Mouse (Mus musculus) heart, embryonic 10.5 days (tissue): ENCODE results near the gene Mag. TPM values are rescaled to one million over a fixed set of nuclear protein-coding genes. Genes with fewer than 3 reads are reported as not detected.
A peak's percentile ranks its signal among the peaks of the same experiment; 100 is the strongest.
"Not testable (repeated sequence)": the region's sequence is repeated elsewhere in the genome, so short reads cannot be mapped to it uniquely, and the experiment has no call there.

Experiments used
- DNase-seq: peaks from one replicate; pipeline ENCODE4 v3.0.0-alpha.2; 2017; ENCODE audit warnings: low spot score
- H3K27ac ChIP-seq: fragments of 300-500 bp; sonication (generic); 2 replicates; pipeline ENCODE4 v1.5.1; 2016; ENCODE audit warnings: mild to moderate bottlenecking
- H3K27me3 ChIP-seq: fragments of 300-500 bp; sonication (generic); 2 replicates; pipeline ENCODE4 v1.6.1; 2016; ENCODE audit warnings: mild to moderate bottlenecking; ENCODE audit not compliant: poor library complexity, insufficient read depth, severe bottlenecking
- H3K36me3 ChIP-seq: fragments of 300-500 bp; sonication (generic); 2 replicates; pipeline ENCODE4 v1.6.1; 2016; ENCODE audit warnings: mild to moderate bottlenecking, moderate library complexity
- H3K4me1 ChIP-seq: fragments of 300-500 bp; sonication (generic); 2 replicates; pipeline ENCODE4 v1.6.1; 2016; ENCODE audit warnings: mild to moderate bottlenecking
- H3K4me3 ChIP-seq: fragments of 300-500 bp; sonication (generic); 2 replicates; pipeline ENCODE4 v1.5.1; 2016; ENCODE audit warnings: mild to moderate bottlenecking, moderate library complexity
- H3K9me3 ChIP-seq: fragments of 300-500 bp; sonication (generic); 2 replicates; pipeline ENCODE4 v1.6.1; 2016; ENCODE audit warnings: mild to moderate bottlenecking, moderate library complexity
- WGBS: fragments of 180-500 bp; shearing (Covaris S2); methylation state at CpG from one replicate; pipeline ENCODE4 v1.1.7; 2016; 5-methylcytosine and 5-hydroxymethylcytosine counted together
- polyA plus RNA-seq: library from polyadenylated mRNA; unstranded; fragments of >200 nt; fragmentation: Nextera tagmentation; extraction: Ambion mirVana; gene quantifications from 2 replicates; pipeline ENCODE4 v1.2.1, GENCODE M21; 2016

Gene Mag
- polyA plus RNA-seq, 1 experiment from 2014 or later: 0.30 TPM

DNA sequence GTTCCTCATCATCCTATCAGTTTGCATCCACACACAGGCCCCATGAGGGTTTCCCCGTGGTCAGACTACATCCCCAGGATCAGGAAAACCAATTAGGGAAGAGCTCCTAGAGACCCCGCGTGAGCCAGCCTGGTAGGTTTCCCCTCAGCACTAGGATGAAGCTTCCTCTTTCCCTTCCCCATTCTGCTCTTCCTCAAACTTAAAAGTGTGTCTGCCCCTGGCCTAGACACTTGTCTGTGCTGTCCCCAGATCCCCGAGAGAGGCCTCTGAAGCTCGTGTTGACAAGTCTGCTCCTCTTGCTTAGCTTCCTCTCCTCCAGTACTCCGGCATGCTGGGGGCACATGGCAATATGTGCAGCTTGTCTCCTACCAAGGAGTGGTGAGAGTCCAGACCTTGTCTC is 38.8 kb upstream of the Mag start:
- WGBS: 88% methylated on average over 6 of the region's 6 CpGs
- DNase-seq: no peak
- Histone ChIP-seq H3K9me3 (no peaks in the 10 kb centered on the region), H3K27me3 (no peaks in the 10 kb centered on the region), H3K4me3 (no peak overlapping the region), H3K27ac (no peak overlapping the region), H3K36me3 (peaks cover 69% of the 10 kb centered on the region), H3K4me1 (peaks cover 17% of the 10 kb centered on the region)

GRCm38 (mm10) chr7:30952441-30953265 is 38.0 kb upstream of the Mag start:
- no peaks in the 10 kb centered on the region for H3K27me3 ChIP-seq
- H3K4me3 ChIP-seq: no peak overlapping the region
- WGBS: 95% methylated on average over 16 of the region's 16 CpGs
- peaks cover 10% of the 10 kb centered on the region for H3K4me1 ChIP-seq
- no peak for DNase-seq
- peaks cover 67% of the 10 kb centered on the region for H3K36me3 ChIP-seq
- no peak overlapping the region for H3K27ac ChIP-seq
- H3K9me3 ChIP-seq: no peaks in the 10 kb centered on the region

DNA sequence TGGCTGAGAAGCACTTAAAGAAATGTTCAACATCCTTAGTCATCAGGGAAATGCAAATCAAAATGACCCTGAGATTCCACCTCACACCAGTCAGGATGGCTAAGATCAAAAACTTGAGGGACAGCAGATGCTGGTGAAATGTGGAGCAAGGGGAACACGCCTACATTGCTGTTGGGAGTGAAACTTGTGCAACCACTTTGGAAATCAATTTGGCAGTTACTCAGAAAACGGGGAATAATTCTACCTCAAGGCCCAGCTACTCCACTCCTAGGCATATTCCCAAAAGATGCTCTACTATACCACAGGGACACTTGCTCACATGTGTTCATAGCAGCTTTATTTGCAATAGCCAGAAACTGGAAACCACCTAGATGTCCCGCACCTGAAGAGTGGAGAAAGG is 35.2 kb upstream of the Mag start:
- DNase-seq, H3K9me3 ChIP-seq, H3K27me3 ChIP-seq, H3K27ac ChIP-seq, H3K4me3 ChIP-seq, H3K4me1 ChIP-seq: not testable (repeated sequence)
- 86% methylated on average over 3 of the region's 3 CpGs for WGBS
- peaks cover 80% of the 10 kb centered on the region for H3K36me3 ChIP-seq

DNA sequence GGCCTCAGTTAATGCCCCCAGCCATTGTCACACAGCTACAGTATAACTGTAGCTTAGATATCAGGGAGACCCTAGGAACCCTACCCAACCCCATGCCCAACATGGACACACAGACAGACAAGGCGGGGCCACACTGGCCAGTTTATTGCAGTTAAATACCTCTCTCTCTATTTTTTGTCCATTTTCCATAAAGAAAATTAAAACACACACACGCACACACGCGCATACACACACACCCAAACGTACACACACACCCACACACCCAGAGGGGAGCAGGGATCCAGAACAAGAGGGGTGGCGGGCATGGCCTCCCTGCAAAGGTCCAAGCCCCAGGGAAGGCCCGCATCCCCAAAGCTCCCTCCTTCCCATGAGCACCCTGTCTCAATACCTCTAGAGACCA is 31.2 kb upstream of the Mag start:
- Histone ChIP-seq H3K4me3 (no peak overlapping the region), H3K9me3 (no peaks in the 10 kb centered on the region), H3K36me3 (peaks cover 42% of the 10 kb centered on the region), H3K4me1 (no peaks in the 10 kb centered on the region), H3K27me3 (no peaks in the 10 kb centered on the region), H3K27ac (no peak overlapping the region)
- 92% methylated on average over 7 of the region's 7 CpGs for WGBS
- no peak for DNase-seq

DNA sequence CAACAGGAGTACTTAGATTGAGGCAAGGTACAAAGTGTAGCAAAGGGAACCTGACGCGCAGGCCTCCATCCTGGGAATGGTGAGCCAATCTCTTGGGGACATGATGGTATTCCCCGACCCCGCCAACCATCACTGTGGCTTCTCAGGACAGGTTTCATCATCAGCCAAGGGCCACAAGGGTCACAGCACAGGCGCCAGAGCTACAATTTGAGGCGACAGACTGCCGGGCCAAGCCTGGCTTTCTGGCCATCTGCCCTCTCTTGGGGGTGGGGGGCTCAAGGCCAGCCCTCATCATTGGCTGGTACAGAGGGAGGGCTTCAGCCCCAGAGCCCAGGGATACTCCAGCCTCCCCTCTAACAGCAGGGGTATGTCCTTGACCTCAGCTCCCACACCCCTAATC is 30.8 kb upstream of the Mag start:
- not testable (repeated sequence) for H3K4me1 ChIP-seq, H3K9me3 ChIP-seq, H3K4me3 ChIP-seq, H3K27ac ChIP-seq, H3K27me3 ChIP-seq, DNase-seq
- H3K36me3 ChIP-seq: peaks cover 38% of the 10 kb centered on the region
- WGBS: 86% methylated on average over 7 of the region's 7 CpGs

- not testable (repeated sequence) for H3K4me3 ChIP-seq, H3K27ac ChIP-seq, DNase-seq, H3K9me3 ChIP-seq, H3K4me1 ChIP-seq, H3K27me3 ChIP-seq
- WGBS: 69% methylated on average over 2 of the region's 2 CpGs
- peaks cover 30% of the 10 kb centered on the region for H3K36me3 ChIP-seq
Observed at GRCm38 (mm10) chr7:30944706-30945105, 30.0 kb upstream of the Mag start.

DNA sequence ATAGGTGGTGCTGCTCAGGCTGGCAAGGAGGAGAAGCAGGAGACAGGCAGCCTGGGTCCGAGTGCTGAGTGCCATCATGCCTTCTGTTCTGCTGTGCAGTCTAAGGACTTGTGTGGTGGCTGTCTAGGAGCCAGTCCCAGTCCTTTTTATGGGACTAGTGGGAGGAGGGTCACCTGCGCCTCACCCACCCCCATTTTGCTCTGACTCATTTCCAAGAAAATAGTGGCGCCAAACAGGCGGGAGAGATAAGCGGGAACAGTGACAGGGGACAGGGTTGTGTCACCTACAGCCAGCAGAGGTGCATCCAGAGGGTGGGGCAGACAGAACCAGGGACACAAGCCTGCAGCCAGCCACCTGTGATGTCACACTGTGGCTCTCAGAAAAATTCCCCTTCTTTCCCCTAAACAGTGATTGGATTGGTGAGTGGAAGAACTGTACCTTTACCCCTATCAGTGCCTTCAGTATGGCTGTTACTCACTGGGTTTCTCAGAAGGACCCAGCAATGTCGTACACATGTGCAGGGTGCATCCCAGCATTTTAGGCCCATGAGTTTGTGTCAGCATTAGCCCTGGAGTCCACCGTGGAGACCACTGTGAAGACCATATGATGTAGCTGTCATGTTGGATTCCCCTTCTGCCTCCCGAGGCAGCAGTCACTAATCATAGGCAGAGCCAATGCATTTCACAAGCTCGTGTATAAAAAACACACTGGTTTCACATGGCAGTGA is 29.4 kb upstream of the Mag start, which contains the start of gene Hamp:
Gene Hamp, minus strand, starts transcription at position 124 of the 727 bp plus-strand sequence.
- Histone ChIP-seq H3K4me3 (no peak within 1 kb of the TSS), H3K9me3 (no peaks in the 10 kb centered on the region), H3K36me3 (peaks cover 25% of the 10 kb centered on the region), H3K27me3 (no peaks in the 10 kb centered on the region), H3K4me1 (no peaks in the 10 kb centered on the region), H3K27ac (no peak within 1 kb of the TSS)
- DNase-seq: no peak
- WGBS: 61% methylated on average over 9 of the region's 9 CpGs

- not testable (repeated sequence) for H3K4me3 ChIP-seq, DNase-seq, H3K4me1 ChIP-seq, H3K27ac ChIP-seq, H3K9me3 ChIP-seq, H3K27me3 ChIP-seq
- H3K36me3 ChIP-seq: peaks cover 15% of the 10 kb centered on the region
- 30% methylated on average over 3 of the region's 3 CpGs for WGBS
Observed at GRCm38 (mm10) chr7:30942365-30942764, 27.7 kb upstream of the Mag start.

DNA sequence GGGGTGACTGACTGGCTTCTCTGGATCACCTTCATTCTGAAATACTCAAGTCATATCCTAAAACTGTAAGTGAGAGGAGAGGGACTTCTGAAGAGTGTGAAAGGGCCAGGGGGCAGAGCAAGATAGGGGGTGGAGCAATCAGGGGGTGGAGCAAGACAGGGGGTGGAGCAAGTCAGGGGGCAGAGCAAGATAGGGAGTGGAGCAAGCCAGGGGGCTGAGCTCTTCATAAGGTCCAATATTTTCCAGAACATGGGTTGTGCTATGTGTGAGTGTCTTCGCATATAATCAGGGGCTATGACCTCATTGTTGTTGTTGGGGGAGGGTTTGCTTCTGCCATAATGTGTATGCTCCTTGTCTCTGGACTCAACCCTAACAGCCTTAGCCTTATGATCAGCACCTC is 25.4 kb upstream of the Mag start:
- not testable (repeated sequence) for H3K4me3 ChIP-seq, H3K4me1 ChIP-seq, DNase-seq, H3K36me3 ChIP-seq, H3K9me3 ChIP-seq, H3K27ac ChIP-seq, H3K27me3 ChIP-seq
- WGBS: 76% methylated on average over 1 of the region's 1 CpGs

DNA sequence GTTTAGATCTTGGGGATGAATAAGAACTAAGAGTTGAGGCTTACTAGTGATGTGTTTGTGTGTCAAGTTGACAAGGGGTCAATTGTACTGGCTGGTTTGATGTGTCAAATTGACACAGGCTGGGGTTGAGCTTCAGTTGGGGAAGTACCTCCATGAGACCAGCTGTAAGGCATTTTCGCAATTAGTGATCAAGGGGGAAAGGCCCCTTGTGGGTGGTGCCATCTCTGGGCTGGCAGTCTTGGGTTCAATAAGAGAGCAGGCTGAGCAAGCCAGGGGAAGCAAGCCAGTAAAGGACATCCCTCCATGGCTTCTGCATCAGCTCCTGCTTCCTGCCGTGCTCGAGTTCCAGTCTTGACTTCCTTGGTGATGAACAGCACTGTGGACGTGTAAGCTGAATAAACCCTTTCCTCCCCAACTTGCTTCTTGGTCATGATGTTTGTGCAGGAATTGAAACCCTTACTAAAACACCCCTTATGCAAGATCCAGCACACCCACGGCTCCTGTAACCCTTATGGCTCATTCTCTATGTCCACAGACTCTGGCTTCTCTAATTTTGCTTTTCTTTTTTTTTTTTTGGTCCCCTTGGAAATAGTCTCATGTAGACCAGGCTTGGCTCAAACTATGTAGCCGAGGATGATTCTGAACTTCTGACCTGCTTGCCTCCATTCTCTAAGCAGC is 20.9 kb upstream of the Mag start:
- H3K27ac ChIP-seq, H3K4me1 ChIP-seq, H3K36me3 ChIP-seq, H3K27me3 ChIP-seq, DNase-seq, H3K4me3 ChIP-seq, H3K9me3 ChIP-seq: not testable (repeated sequence)
- WGBS: 81% methylated on average over 6 of the region's 6 CpGs

DNA sequence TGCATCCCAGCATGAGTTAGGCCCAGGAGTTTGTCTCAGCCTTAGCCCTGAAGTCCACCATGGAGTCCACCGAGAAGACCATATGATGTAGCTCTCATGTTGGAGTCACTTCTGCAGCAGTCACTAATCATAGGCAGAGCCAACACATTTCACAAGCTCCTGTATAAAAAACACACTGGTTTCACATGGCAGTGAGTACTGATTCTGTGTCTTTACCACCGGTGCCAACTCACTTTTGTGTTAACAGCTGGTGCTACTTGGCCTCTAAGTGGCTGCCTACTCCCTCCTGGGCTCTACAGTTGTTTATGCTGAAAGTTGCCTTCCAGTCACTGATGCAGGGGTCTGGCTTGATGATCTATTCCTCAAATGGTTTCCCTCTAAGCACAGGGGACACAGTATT is 9.9 kb upstream of the Mag start, which contains the start of gene Hamp2:
Gene Hamp2, minus strand, starts transcription at position 101 of the 400 bp plus-strand sequence.
- H3K9me3 ChIP-seq, H3K4me1 ChIP-seq, H3K27me3 ChIP-seq, DNase-seq, H3K36me3 ChIP-seq, H3K27ac ChIP-seq, H3K4me3 ChIP-seq: not testable (repeated sequence)
- 70% methylated on average over 2 of the region's 2 CpGs for WGBS

- Histone ChIP-seq H3K27me3 (peaks cover 5% of the 10 kb centered on the region; the same call in 1 of the 2 replicates), H3K4me3 (no peak overlapping the region), H3K9me3 (no peaks in the 10 kb centered on the region), H3K27ac (no peak overlapping the region), H3K36me3 (no peaks in the 10 kb centered on the region), H3K4me1 (no peaks in the 10 kb centered on the region)
- peak; percentile 70 for DNase-seq
- WGBS: 59% methylated on average over 3 of the region's 3 CpGs
Observed at GRCm38 (mm10) chr7:30924071-30924470, 9.4 kb upstream of the Mag start.

DNA sequence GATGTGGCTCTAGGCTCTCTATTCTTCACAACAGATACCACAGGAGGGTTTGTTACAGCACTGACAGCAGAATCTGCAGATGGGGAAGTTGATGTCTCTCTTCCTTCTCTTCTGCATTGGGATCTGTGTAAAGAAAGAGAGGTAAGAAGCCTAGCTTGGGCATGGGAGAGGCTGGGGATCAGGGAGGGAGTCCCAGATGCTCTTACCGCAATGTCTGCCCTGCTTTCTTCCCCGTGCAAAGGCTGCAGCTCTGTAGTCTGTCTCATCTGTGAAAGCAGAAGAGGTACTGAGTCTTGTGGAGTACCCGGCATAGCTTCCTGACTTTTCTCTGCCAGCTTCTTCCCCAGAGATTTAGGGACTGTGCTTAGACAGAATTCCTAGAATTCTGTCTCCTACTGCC is 7.8 kb upstream of the Mag start:
- 38% methylated on average over 3 of the region's 3 CpGs for WGBS
- H3K27me3 ChIP-seq, H3K4me1 ChIP-seq, H3K4me3 ChIP-seq, H3K27ac ChIP-seq, DNase-seq, H3K36me3 ChIP-seq, H3K9me3 ChIP-seq: not testable (repeated sequence)
